Mouse (Mus musculus): ENCODE measurements around the gene Nusap1.

- no peak for TF ChIP-seq POLR2A (IDR thresholded peaks at IDR 0.05; ENCODE audit: insufficient read depth, low read depth, low read length)
- TF ChIP-seq CTCF (IDR thresholded peaks at IDR 0.05; ENCODE audit: insufficient read depth, low read depth, low read length) = no peak
Measured at GRCm38 (mm10) chr2:119602488-119602887, 15.6 kb upstream of the Nusap1 start.

Measured in olfactory bulb, adult 2 months (tissue).